Mouse (Mus musculus) MEL (cell line): ENCODE measurements around the gene Rftn1.

Source experiments
- CHD2 ChIP-seq: IDR thresholded peaks from 2 replicates; pipeline ENCODE4 v1.6.1; 2011; ENCODE audit warnings: low read length, improper control_type of control experiment
- CTCF ChIP-seq, 3 experiments: IDR thresholded peaks in 2 of 3; conservative IDR thresholded peaks in 1 of 3; 2 replicates each; pipeline ENCODE4 v1.5.1; 2011 to 2012; ENCODE audit warnings: low read length in 3 of 3, low read depth in 2 of 3, mild to moderate bottlenecking in 2 of 3, improper control_type of control experiment in 1 of 3, inconsistent platforms in 1 of 3, mixed read lengths in 1 of 3, moderate library complexity in 1 of 3; ENCODE audit not compliant: control insufficient read depth in 1 of 3, insufficient read depth in 1 of 3, poor library complexity in 1 of 3, severe bottlenecking in 1 of 3
- MEF2A ChIP-seq: IDR thresholded peaks from 2 replicates; pipeline ENCODE4 v1.6.1; 2014; ENCODE audit warnings: low read depth, mild to moderate bottlenecking, inconsistent platforms, low read length, improper control_type of control experiment; ENCODE audit not compliant: poor library complexity, insufficient replicate concordance, severe bottlenecking; ENCODE audit errors: extremely low read depth
- POLR2A ChIP-seq, 2 experiments: IDR thresholded peaks; 2 replicates each; pipeline ENCODE4 v1.6.1; 2011 to 2012; ENCODE audit warnings: low read length in 2 of 2, mild to moderate bottlenecking in 2 of 2, control low read depth in 1 of 2, improper control_type of control experiment in 1 of 2, low read depth in 1 of 2, moderate library complexity in 1 of 2; ENCODE audit not compliant: control insufficient read depth in 1 of 2, insufficient read depth in 1 of 2, poor library complexity in 1 of 2
- TBP ChIP-seq: IDR thresholded peaks from 2 replicates; pipeline ENCODE4 v1.8.0; 2011; ENCODE audit warnings: low read depth, low read length, improper control_type of control experiment
- TCF12 ChIP-seq: IDR thresholded peaks from 2 replicates; pipeline ENCODE4 v1.6.1; 2014; ENCODE audit warnings: low read depth, mild to moderate bottlenecking, inconsistent platforms, low read length, improper control_type of control experiment, moderate library complexity

GRCm38 (mm10) chr17:50084721-50085120 lies 105.8 kb downstream of the Rftn1 start:
- TF ChIP-seq MEF2A (no peak), CTCF (IDR thresholded peaks at IDR 0.05 in 2 of 3, conservative IDR thresholded peaks at IDR 0.05 in 1 of 3; ENCODE audit: control insufficient read depth in 1 of 3, insufficient read depth in 1 of 3, low read depth in 2 of 3, low read length in 3 of 3, poor library complexity in 1 of 3, severe bottlenecking in 1 of 3) (no peak), CHD2 (no peak), POLR2A (IDR thresholded peaks at IDR 0.05; ENCODE audit: control insufficient read depth in 1 of 2, insufficient read depth in 1 of 2, low read depth in 1 of 2, low read length in 2 of 2, poor library complexity in 1 of 2) (no peak), TBP (no peak), TCF12 (no peak)
